Mouse (Mus musculus) monocyte, adult 2 months (primary cell): ENCODE results near the gene Trim59.
A peak's percentile ranks its signal among the peaks of the same experiment; 100 is the strongest.

Experiments
- DNase-seq, 2 experiments: peaks; one replicate each; pipeline ENCODE4 v3.0.0; 2022; ENCODE audit warnings: low spot score in 2 of 2, low read depth in 1 of 2

The Trim59 gene

DNA sequence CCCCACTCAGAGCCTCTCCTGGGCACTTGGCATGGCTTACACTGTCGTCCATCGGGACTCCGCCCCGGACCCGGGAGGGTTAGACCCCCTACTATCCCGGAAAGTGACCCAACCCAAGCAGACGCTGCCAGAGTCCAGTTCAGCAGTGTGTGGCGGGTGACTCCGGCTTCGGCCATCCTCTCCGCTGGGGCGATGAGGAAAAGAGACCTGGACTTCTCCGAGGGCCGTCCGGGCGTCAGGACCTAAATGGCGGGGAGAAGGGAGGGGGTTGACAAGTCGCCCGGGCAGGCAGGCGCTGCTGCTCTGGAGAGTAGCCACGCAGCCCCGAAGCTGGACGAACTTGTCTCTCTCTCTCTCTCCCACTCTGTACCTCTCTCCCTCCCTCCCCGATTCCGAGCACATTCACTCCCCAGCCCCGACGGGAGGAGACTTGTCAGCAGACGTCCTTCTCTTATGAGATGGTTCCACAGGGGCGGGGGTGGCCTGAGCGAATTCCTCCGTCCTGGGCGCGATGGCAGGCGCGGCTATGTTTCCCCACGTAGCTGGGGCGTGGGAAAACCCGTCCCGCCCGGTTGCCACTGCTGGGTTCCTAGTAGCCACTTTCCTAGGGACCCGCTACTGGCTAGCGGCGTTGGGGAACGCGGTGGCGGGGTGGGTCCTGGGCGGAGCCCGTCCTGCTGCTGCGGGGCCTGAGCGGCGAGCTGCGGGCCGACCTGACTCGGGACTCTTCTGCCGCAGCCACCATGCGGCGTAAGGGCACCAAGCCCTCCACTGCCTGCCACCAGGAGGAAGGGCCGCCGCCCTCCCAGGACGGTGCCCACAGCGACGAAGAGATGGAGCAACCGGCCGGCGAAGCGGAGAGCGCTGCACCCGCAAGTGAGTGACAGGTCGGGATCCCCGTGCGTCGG is 39.0 kb downstream of the Trim59 start:
- DNase-seq, result peak; percentile 19 to 64

DNA sequence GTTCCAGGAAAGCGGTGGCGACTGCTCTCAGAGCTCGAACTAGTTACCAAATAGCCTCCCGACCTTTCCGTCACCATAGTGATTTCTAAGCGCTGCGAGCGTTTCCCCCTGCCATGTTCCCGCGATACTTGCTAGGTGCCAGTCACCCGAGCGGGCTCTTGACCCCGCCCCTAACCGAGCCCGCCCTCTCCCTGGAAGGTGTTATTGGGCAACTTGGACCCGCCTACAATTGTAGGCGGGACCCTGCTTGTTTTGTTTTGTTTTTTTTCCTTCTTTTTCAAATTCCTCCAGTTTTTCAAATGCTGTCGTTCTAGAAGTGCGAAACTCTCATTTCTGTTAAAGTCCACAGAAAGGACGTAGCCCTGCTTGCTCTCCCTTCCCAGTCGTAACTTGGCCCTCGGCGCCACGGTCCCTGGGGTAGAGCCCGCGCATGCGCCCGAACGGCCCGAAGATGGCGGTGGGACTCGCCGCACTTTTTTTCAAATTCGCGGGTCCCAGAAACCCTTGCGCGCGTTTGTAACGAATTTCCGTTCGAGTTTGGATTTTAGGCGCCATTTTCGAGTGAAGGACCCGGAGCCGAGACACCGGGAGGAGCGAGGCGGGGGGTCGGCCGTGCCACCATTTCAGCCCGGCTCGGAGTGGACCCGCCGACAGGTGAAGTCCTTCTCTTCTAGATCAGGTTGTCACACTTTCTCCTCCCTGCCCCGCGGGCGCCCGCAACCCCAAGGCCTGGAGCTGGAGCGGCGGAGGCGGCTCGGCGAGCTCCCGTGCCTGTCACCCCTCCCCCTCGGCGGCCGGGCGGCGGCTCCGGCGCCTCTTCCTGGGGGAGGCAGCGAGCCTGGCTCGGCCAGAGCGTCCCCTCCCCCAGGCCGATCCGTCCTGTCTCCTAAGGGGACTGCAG is 39.9 kb downstream of the Trim59 start, which contains the start of the genes Ift80 and Smc4:
Ift80 (minus strand) TSS at position 134 of the 901 bp plus-strand sequence.
Smc4 (plus strand) TSS at position 302 of the 901 bp plus-strand sequence.
- peak; percentile 87 to 91 for DNase-seq

DNA sequence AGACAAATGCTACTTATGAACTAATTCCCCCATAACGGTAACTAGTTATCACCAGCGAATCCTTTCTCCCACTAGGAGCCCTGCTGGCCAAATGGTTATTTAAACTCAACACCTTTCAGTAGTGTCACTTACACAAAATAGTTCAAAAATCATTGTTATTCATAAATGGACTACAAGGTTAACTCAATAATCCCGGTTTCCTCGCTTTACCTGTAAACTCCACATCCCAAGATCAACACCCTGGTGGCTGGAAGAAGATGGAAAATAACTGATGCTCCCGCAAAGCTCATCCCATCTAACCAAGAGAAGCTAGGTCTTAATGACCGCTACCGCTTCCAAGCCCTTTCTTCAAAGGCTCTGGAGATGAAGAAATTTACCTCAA is 40.5 kb downstream of the Trim59 start:
- DNase-seq, result no peak

DNA sequence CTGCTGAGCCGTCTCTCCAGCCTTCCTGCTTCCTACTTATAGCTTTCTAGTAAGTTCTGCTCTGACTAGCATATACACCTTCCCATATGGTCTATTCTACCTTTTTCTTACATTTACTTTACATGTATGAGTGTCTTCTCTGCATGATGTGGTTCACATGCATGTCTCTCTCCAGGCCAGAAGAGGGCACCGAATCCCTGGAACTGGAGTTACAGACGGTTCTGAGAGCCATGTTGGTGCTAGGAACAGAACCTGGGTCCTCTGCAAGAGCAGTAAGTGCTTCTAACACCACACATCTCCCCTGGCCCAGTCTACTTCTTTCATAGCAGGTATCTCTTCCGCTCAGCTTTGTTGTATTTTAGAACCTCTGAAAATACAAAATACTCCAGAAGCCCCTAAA is 41.8 kb downstream of the Trim59 start:
- DNase-seq, result no peak

DNA sequence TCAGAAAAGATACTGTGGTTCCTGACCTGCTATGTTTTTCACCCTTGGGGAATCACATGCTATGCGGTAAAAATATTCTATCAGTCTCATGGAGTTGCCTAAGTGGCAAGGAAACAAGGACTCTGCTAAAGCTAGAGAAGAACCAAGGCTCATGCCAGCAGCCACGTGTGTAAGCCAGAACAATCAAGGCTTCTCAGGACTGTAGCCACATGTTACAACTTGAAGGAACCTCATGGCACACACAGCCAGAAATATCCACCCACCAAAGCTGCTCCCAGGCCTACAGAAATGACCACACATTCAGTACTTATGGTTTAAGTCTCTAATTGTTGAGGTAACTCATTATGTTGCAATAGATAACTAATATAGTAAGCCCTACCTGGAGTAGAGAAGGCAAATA is 58.0 kb downstream of the Trim59 start:
- DNase-seq, result no peak
